16 mouse cellular contexts compared by ENCODE assay signal in the genomic region with DNA sequence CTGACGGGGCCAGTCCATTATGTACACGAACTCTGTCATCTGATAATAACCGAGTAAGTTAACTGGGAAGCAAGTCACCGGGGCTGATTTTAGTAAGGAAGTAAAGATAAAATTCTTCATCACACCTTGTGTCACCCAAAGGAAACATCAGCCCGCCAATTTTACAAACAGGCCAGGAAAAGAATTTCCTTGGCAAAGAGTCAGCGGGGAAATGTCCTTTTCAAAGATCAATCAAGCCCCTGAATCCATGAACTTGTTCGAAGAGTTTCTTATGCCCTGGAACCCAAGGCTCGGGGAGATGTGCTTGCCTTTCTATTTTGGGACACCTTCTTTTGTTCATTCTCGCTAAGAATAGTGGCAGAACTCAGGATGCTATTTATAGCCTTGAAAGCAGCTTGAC. TPM values are rescaled to one million over a fixed set of nuclear protein-coding genes. Genes with fewer than 3 reads are reported as not detected.
DNase-seq lines count a peak whose midpoint lies in the region; ATAC-seq and TF ChIP-seq lines count a peak whose summit lies in the region.
"Had no signal": no experiment of that assay in that cellular context is flagged by ENCODE, and none has a peak within 500 bp of the region (broad histone marks: within the 10 kb centered on the region; RNA-seq: fewer than 3 reads in every experiment).

No protein-coding gene starts in this region.

- H3K27me3 ChIP-seq in forebrain, postnatal 0 days (ENCODE audit: insufficient read depth, low read length) = no peaks in the 10 kb centered on the region
- peaks cover 11% of the 10 kb centered on the region for H3K27me3 ChIP-seq in forebrain, embryonic 12.5 days
- H3K27me3 ChIP-seq in kidney, embryonic 15.5 days = peaks cover 42% of the 10 kb centered on the region
- no peaks in the 10 kb centered on the region for H3K27me3 ChIP-seq in heart, embryonic 10.5 days (ENCODE audit: insufficient read depth, poor library complexity, severe bottlenecking)
- H3K27me3 ChIP-seq: hindbrain, embryonic 15.5 days; limb, embryonic 15.5 days had no signal

- 63% methylated on average over 9 of the region's 9 CpGs for WGBS in forebrain, postnatal 0 days
- WGBS in forebrain, embryonic 12.5 days = 86% methylated on average over 9 of the region's 9 CpGs
- WGBS in kidney, embryonic 15.5 days = 58% methylated on average over 9 of the region's 9 CpGs
- WGBS in heart, embryonic 10.5 days = 29% methylated on average over 9 of the region's 9 CpGs

- H3K9me3 ChIP-seq in forebrain, postnatal 0 days (ENCODE audit: low read length) = no peaks in the 10 kb centered on the region
- no peaks in the 10 kb centered on the region for H3K9me3 ChIP-seq in forebrain, embryonic 12.5 days
- H3K9me3 ChIP-seq in kidney, embryonic 15.5 days (replicated peaks) = no peaks in the 10 kb centered on the region
- no peaks in the 10 kb centered on the region for H3K9me3 ChIP-seq in heart, embryonic 10.5 days
- H3K9me3 ChIP-seq: forebrain, embryonic 13.5 days; hindbrain, embryonic 15.5 days; limb, embryonic 15.5 days; midbrain, embryonic 10.5 days had no signal

- intact Hi-C loops in heart, postnatal 10 days (cut with DNase I) = loop anchor here (5.0 kb wide), 1 partner anchor 51 kb away; no protein-coding TSS in a partner anchor

- H3K4me3 ChIP-seq in forebrain, postnatal 0 days (ENCODE audit: low read depth, low read length) = no peak overlapping the region
- no peak overlapping the region for H3K4me3 ChIP-seq in forebrain, embryonic 12.5 days (replicated peaks)
- no peak overlapping the region for H3K4me3 ChIP-seq in kidney, embryonic 15.5 days (replicated peaks)
- no peak overlapping the region for H3K4me3 ChIP-seq in heart, embryonic 10.5 days
- H3K4me3 ChIP-seq: forebrain, embryonic 13.5 days; hindbrain, embryonic 15.5 days; limb, embryonic 15.5 days; midbrain, embryonic 10.5 days had no signal

- no peak for TF ChIP-seq CTCF in forebrain, postnatal 0 days (IDR thresholded peaks at IDR 0.05; ENCODE audit: low read depth)

- no peaks in the 10 kb centered on the region for H3K4me1 ChIP-seq in forebrain, postnatal 0 days (ENCODE audit: insufficient read depth)
- H3K4me1 ChIP-seq in forebrain, embryonic 12.5 days = no peaks in the 10 kb centered on the region
- H3K4me1 ChIP-seq in kidney, embryonic 15.5 days = no peaks in the 10 kb centered on the region
- H3K4me1 ChIP-seq in heart, embryonic 10.5 days = peaks cover 5% of the 10 kb centered on the region; the same call in 1 of the 2 replicates
- H3K4me1 ChIP-seq: forebrain, embryonic 13.5 days; hindbrain, embryonic 15.5 days; limb, embryonic 15.5 days; midbrain, embryonic 10.5 days had no signal

- DNase-seq in forebrain, postnatal 0 days = peak; percentile 10
- peak; percentile 47 for DNase-seq in kidney, adult 9 months
- no peak for DNase-seq in heart, embryonic 10.5 days (ENCODE audit: low spot score)
- peak; percentile 12 to 33 for DNase-seq in heart, postnatal 10 days
- DNase-seq in B cell, adult 2 months = no peak
- no peak for DNase-seq in cerebellum, postnatal 14 days
- DNase-seq: cerebellum, postnatal 36 days; lung, postnatal 4 days; right cerebral cortex, adult 18-20 months had no signal

- H3K4me2 ChIP-seq in forebrain, postnatal 0 days (ENCODE audit: low read depth) = no peak overlapping the region
- H3K4me2 ChIP-seq in forebrain, embryonic 12.5 days = no peak overlapping the region
- no peak overlapping the region for H3K4me2 ChIP-seq in kidney, embryonic 15.5 days
- H3K4me2 ChIP-seq: forebrain, embryonic 13.5 days; hindbrain, embryonic 15.5 days; limb, embryonic 15.5 days had no signal

- H3K36me3 ChIP-seq in forebrain, postnatal 0 days (ENCODE audit: insufficient read depth) = no peaks in the 10 kb centered on the region
- H3K36me3 ChIP-seq in forebrain, embryonic 12.5 days (replicated peaks) = no peaks in the 10 kb centered on the region
- no peaks in the 10 kb centered on the region for H3K36me3 ChIP-seq in kidney, embryonic 15.5 days
- H3K36me3 ChIP-seq in heart, embryonic 10.5 days = no peaks in the 10 kb centered on the region
- H3K36me3 ChIP-seq: hindbrain, embryonic 15.5 days; limb, embryonic 15.5 days; midbrain, embryonic 10.5 days had no signal

- ATAC-seq in forebrain, postnatal 0 days = no peak
- ATAC-seq in forebrain, embryonic 12.5 days (ENCODE audit: low FRiP score) = no peak
- no peak for ATAC-seq in kidney, embryonic 15.5 days (replicated peaks; ENCODE audit: low FRiP score)
- ATAC-seq: forebrain, embryonic 13.5 days had no signal

- H3K27ac ChIP-seq in forebrain, postnatal 0 days (ENCODE audit: low read depth, low read length) = no peak overlapping the region
- H3K27ac ChIP-seq in forebrain, embryonic 12.5 days = no peak overlapping the region
- no peak overlapping the region for H3K27ac ChIP-seq in kidney, embryonic 15.5 days
- H3K27ac ChIP-seq in heart, embryonic 10.5 days = peak overlapping the region; percentile 80
- H3K27ac ChIP-seq: forebrain, embryonic 13.5 days; hindbrain, embryonic 15.5 days; limb, embryonic 15.5 days; midbrain, embryonic 10.5 days had no signal

- no peak overlapping the region for H3K9ac ChIP-seq in forebrain, postnatal 0 days
- H3K9ac ChIP-seq in forebrain, embryonic 12.5 days = no peak overlapping the region
- no peak overlapping the region for H3K9ac ChIP-seq in kidney, embryonic 15.5 days
- H3K9ac ChIP-seq: forebrain, embryonic 13.5 days; hindbrain, embryonic 15.5 days; limb, embryonic 15.5 days had no signal

RNA-seq across cellular contexts. Expression of gene Nr5a2, which starts 41.5 kb away (rescaled TPM):
- total RNA-seq in forebrain, postnatal 0 days (2014; rRNA removed) = 0.54 and 0.57 TPM in 2 replicates
- polyA plus RNA-seq in forebrain, postnatal 0 days (2015; fragmentation: Nextera tagmentation; extraction: Ambion mirVana) = 0.13 TPM in 2 replicates
- 0.64 and 0.77 TPM in 2 replicates for polyA plus RNA-seq in forebrain, embryonic 12.5 days (2016; fragmentation: Nextera tagmentation; extraction: Ambion mirVana)
- polyA plus RNA-seq in kidney, embryonic 15.5 days (2015; fragmentation: Nextera tagmentation; extraction: Ambion mirVana) = 0.75 and 0.86 TPM in 2 replicates
- polyA plus RNA-seq in heart, embryonic 10.5 days (2016; fragmentation: Nextera tagmentation; extraction: Ambion mirVana) = 0.12 and 1.6 TPM in 2 replicates
- total RNA-seq in heart, postnatal 10 days (2021) = 1 to 10 TPM; 3.3 to 4.4 TPM
- total RNA-seq: layer of hippocampus, postnatal 14 days had no signal

Comparison
In these comparisons a context has a peak if more than half of its experiments do, and no peak if none do; other contexts are left out.
1. DNase-seq: peak in forebrain, postnatal 0 days (single experiment), kidney, adult 9 months (single experiment) and heart, postnatal 10 days (2 of 2); none in heart, embryonic 10.5 days (single experiment), B cell, adult 2 months (0 of 2) and cerebellum, postnatal 14 days (0 of 2).